Mouse (Mus musculus): Measurements from ENCODE around the gene Rasgef1b. TPM values are rescaled to one million over a fixed set of nuclear protein-coding genes. Genes with fewer than 3 reads are reported as not detected.

Gene Rasgef1b
- polyA plus RNA-seq, 1 experiment from 2014 or later: 3.6 TPM

GRCm38 (mm10) chr5:99375725-99376124 lies 353.1 kb downstream of the Rasgef1b start:
- no peak overlapping the region for H3K9ac ChIP-seq (ENCODE audit: low read depth, low read length)
- TF ChIP-seq CTCF (IDR thresholded peaks at IDR 0.05; ENCODE audit: low read depth): no peak
- no peaks in the 10 kb centered on the region for H3K4me1 ChIP-seq (replicated peaks; ENCODE audit: control insufficient read depth, insufficient read depth, low read length)
- H3K9me3 ChIP-seq (ENCODE audit: control insufficient read depth): no peaks in the 10 kb centered on the region
- ATAC-seq: no peak
- no peaks in the 10 kb centered on the region for H3K27me3 ChIP-seq (replicated peaks; ENCODE audit: control insufficient read depth, insufficient read depth, low read length)
- no peak overlapping the region for H3K27ac ChIP-seq (ENCODE audit: low read depth, low read length)
- H3K4me3 ChIP-seq (ENCODE audit: low read depth, low read length): no peak overlapping the region
- 40% methylated on average over 7 of the region's 7 CpGs for WGBS
- no peak overlapping the region for H3K4me2 ChIP-seq (replicated peaks; ENCODE audit: low read depth)
- no peaks in the 10 kb centered on the region for H3K36me3 ChIP-seq (ENCODE audit: control insufficient read depth, insufficient read depth)

- ATAC-seq: no peak
- Histone ChIP-seq H3K9ac (ENCODE audit: low read depth, low read length) (no peak overlapping the region), H3K4me2 (replicated peaks; ENCODE audit: low read depth) (no peak overlapping the region), H3K4me1 (replicated peaks; ENCODE audit: control insufficient read depth, insufficient read depth, low read length) (no peaks in the 10 kb centered on the region), H3K4me3 (ENCODE audit: low read depth, low read length) (no peak overlapping the region), H3K36me3 (ENCODE audit: control insufficient read depth, insufficient read depth) (no peaks in the 10 kb centered on the region), H3K27me3 (replicated peaks; ENCODE audit: control insufficient read depth, insufficient read depth, low read length) (no peaks in the 10 kb centered on the region), H3K27ac (ENCODE audit: low read depth, low read length) (no peak overlapping the region), H3K9me3 (ENCODE audit: control insufficient read depth) (no peaks in the 10 kb centered on the region)
- 95% methylated on average over 6 of the region's 6 CpGs for WGBS
- no peak for TF ChIP-seq CTCF (IDR thresholded peaks at IDR 0.05; ENCODE audit: low read depth)
These were observed 354.4 kb downstream of the Rasgef1b start for GRCm38 (mm10) chr5:99374460-99374859.

- 31% methylated on average over 8 of the region's 8 CpGs for WGBS
- no peak for TF ChIP-seq CTCF (IDR thresholded peaks at IDR 0.05; ENCODE audit: low read depth)
These were observed 355.2 kb downstream of the Rasgef1b start for GRCm38 (mm10) chr5:99373570-99374151.

GRCm38 (mm10) chr5:99370636-99371035 lies 358.2 kb downstream of the Rasgef1b start:
- H3K4me3 ChIP-seq (ENCODE audit: low read depth, low read length): no peak overlapping the region
- no peaks in the 10 kb centered on the region for H3K4me1 ChIP-seq (replicated peaks; ENCODE audit: control insufficient read depth, insufficient read depth, low read length)
- no peak overlapping the region for H3K27ac ChIP-seq (ENCODE audit: low read depth, low read length)
- H3K4me2 ChIP-seq (replicated peaks; ENCODE audit: low read depth): no peak overlapping the region
- H3K27me3 ChIP-seq (replicated peaks; ENCODE audit: control insufficient read depth, insufficient read depth, low read length): no peaks in the 10 kb centered on the region
- H3K36me3 ChIP-seq (ENCODE audit: control insufficient read depth, insufficient read depth): no peaks in the 10 kb centered on the region
- H3K9me3 ChIP-seq (ENCODE audit: control insufficient read depth): no peaks in the 10 kb centered on the region
- no peak for TF ChIP-seq CTCF (IDR thresholded peaks at IDR 0.05; ENCODE audit: low read depth)
- ATAC-seq: no peak
- WGBS: 60% methylated on average over 5 of the region's 5 CpGs
- H3K9ac ChIP-seq (ENCODE audit: low read depth, low read length): no peak overlapping the region

More at GRCm38 (mm10) chr5:99373570-99374151, 355.2 kb downstream of the Rasgef1b start:
- ATAC-seq: no peak
- Histone ChIP-seq H3K4me2 (replicated peaks; ENCODE audit: low read depth) (no peak overlapping the region), H3K36me3 (ENCODE audit: control insufficient read depth, insufficient read depth) (no peaks in the 10 kb centered on the region), H3K4me3 (ENCODE audit: low read depth, low read length) (no peak overlapping the region), H3K9ac (ENCODE audit: low read depth, low read length) (no peak overlapping the region), H3K27ac (ENCODE audit: low read depth, low read length) (no peak overlapping the region), H3K4me1 (replicated peaks; ENCODE audit: control insufficient read depth, insufficient read depth, low read length) (no peaks in the 10 kb centered on the region), H3K9me3 (ENCODE audit: control insufficient read depth) (no peaks in the 10 kb centered on the region), H3K27me3 (replicated peaks; ENCODE audit: control insufficient read depth, insufficient read depth, low read length) (no peaks in the 10 kb centered on the region)

GRCm38 (mm10) chr5:99369256-99369655 lies 359.6 kb downstream of the Rasgef1b start:
- no peak overlapping the region for H3K4me3 ChIP-seq (ENCODE audit: low read depth, low read length)
- H3K27ac ChIP-seq (ENCODE audit: low read depth, low read length): no peak overlapping the region
- no peaks in the 10 kb centered on the region for H3K27me3 ChIP-seq (replicated peaks; ENCODE audit: control insufficient read depth, insufficient read depth, low read length)
- ATAC-seq: no peak
- no peak overlapping the region for H3K4me2 ChIP-seq (replicated peaks; ENCODE audit: low read depth)
- no peak for TF ChIP-seq CTCF (IDR thresholded peaks at IDR 0.05; ENCODE audit: low read depth)
- no peaks in the 10 kb centered on the region for H3K9me3 ChIP-seq (ENCODE audit: control insufficient read depth)
- H3K4me1 ChIP-seq (replicated peaks; ENCODE audit: control insufficient read depth, insufficient read depth, low read length): no peaks in the 10 kb centered on the region
- no peak overlapping the region for H3K9ac ChIP-seq (ENCODE audit: low read depth, low read length)
- H3K36me3 ChIP-seq (ENCODE audit: control insufficient read depth, insufficient read depth): no peaks in the 10 kb centered on the region
- 78% methylated on average over 6 of the region's 6 CpGs for WGBS

- no peak overlapping the region for H3K4me2 ChIP-seq (replicated peaks; ENCODE audit: low read depth)
- H3K36me3 ChIP-seq (ENCODE audit: control insufficient read depth, insufficient read depth): no peaks in the 10 kb centered on the region
- no peaks in the 10 kb centered on the region for H3K4me1 ChIP-seq (replicated peaks; ENCODE audit: control insufficient read depth, insufficient read depth, low read length)
- no peaks in the 10 kb centered on the region for H3K9me3 ChIP-seq (ENCODE audit: control insufficient read depth)
- no peak overlapping the region for H3K9ac ChIP-seq (ENCODE audit: low read depth, low read length)
- H3K27me3 ChIP-seq (replicated peaks; ENCODE audit: control insufficient read depth, insufficient read depth, low read length): no peaks in the 10 kb centered on the region
- ATAC-seq: no peak
- H3K4me3 ChIP-seq (ENCODE audit: low read depth, low read length): no peak overlapping the region
- 88% methylated on average over 1 of the region's 1 CpGs for WGBS
- no peak for TF ChIP-seq CTCF (IDR thresholded peaks at IDR 0.05; ENCODE audit: low read depth)
- H3K27ac ChIP-seq (ENCODE audit: low read depth, low read length): no peak overlapping the region
These were observed 360.2 kb downstream of the Rasgef1b start for GRCm38 (mm10) chr5:99368615-99369014.

GRCm38 (mm10) chr5:99360531-99360930 lies 368.3 kb downstream of the Rasgef1b start:
- H3K4me2 ChIP-seq (replicated peaks; ENCODE audit: low read depth): no peak overlapping the region
- no peak overlapping the region for H3K9ac ChIP-seq (ENCODE audit: low read depth, low read length)
- WGBS: 69% methylated on average over 3 of the region's 3 CpGs
- no peaks in the 10 kb centered on the region for H3K9me3 ChIP-seq (ENCODE audit: control insufficient read depth)
- no peak overlapping the region for H3K4me3 ChIP-seq (ENCODE audit: low read depth, low read length)
- H3K27me3 ChIP-seq (replicated peaks; ENCODE audit: control insufficient read depth, insufficient read depth, low read length): no peaks in the 10 kb centered on the region
- no peaks in the 10 kb centered on the region for H3K36me3 ChIP-seq (ENCODE audit: control insufficient read depth, insufficient read depth)
- TF ChIP-seq CTCF (IDR thresholded peaks at IDR 0.05; ENCODE audit: low read depth): no peak
- ATAC-seq: no peak
- H3K27ac ChIP-seq (ENCODE audit: low read depth, low read length): no peak overlapping the region
- no peaks in the 10 kb centered on the region for H3K4me1 ChIP-seq (replicated peaks; ENCODE audit: control insufficient read depth, insufficient read depth, low read length)
